Mouse (Mus musculus) layer of hippocampus, adult 11-12 months (tissue): Measurements from ENCODE around the gene Lipm.

ENCODE experiments used
- DNase-seq: peaks from one replicate; pipeline ENCODE4 v3.0.0; 2022; ENCODE audit warnings: low spot score

The Lipm gene

GRCm38 (mm10) chr19:34100633-34101032 lies at the start of gene Lipm:
TSS of gene Lipm (plus strand) at chr19:34100933.
- DNase-seq = no peak

- DNase-seq = no peak
Measured at GRCm38 (mm10) chr19:34051502-34051901, 49.2 kb upstream of the Lipm start.

GRCm38 (mm10) chr19:34063547-34063946 lies 37.2 kb upstream of the Lipm start:
- no peak for DNase-seq

- DNase-seq = no peak
Measured at GRCm38 (mm10) chr19:34064059-34064458, 36.7 kb upstream of the Lipm start.

GRCm38 (mm10) chr19:34066779-34067472 lies 33.8 kb upstream of the Lipm start, which contains the start of gene Lipn:
TSS of gene Lipn (plus strand) at chr19:34067358.
- no peak for DNase-seq

GRCm38 (mm10) chr19:34074239-34074638 lies 26.5 kb upstream of the Lipm start:
- no peak for DNase-seq

GRCm38 (mm10) chr19:34078130-34078529 lies 22.6 kb upstream of the Lipm start:
- no peak for DNase-seq

- no peak for DNase-seq
Measured at GRCm38 (mm10) chr19:34089011-34089680, 11.6 kb upstream of the Lipm start.

- no peak for DNase-seq
Measured at GRCm38 (mm10) chr19:34095381-34095780, 5.4 kb upstream of the Lipm start.

- no peak for DNase-seq
Measured at GRCm38 (mm10) chr19:34096228-34096627, 4.5 kb upstream of the Lipm start.

GRCm38 (mm10) chr19:34101888-34102287 lies 1.2 kb downstream of the Lipm start:
- no peak for DNase-seq

- no peak for DNase-seq
Measured at GRCm38 (mm10) chr19:34104841-34105240, 4.1 kb downstream of the Lipm start.

GRCm38 (mm10) chr19:34119102-34119501 lies 18.4 kb downstream of the Lipm start:
- no peak for DNase-seq

- no peak for DNase-seq
Measured at GRCm38 (mm10) chr19:34119653-34120052, 18.9 kb downstream of the Lipm start.

- DNase-seq = no peak
Measured at GRCm38 (mm10) chr19:34120107-34120731, 19.5 kb downstream of the Lipm start.

- DNase-seq = no peak
Measured at GRCm38 (mm10) chr19:34138720-34139430, 38.1 kb downstream of the Lipm start.

GRCm38 (mm10) chr19:34139431-34140046 lies 38.8 kb downstream of the Lipm start:
- DNase-seq = no peak

GRCm38 (mm10) chr19:34148421-34148820 lies 47.7 kb downstream of the Lipm start:
- no peak for DNase-seq

- peak; percentile 15 for DNase-seq
Measured at GRCm38 (mm10) chr19:34151909-34152308, 51.2 kb downstream of the Lipm start.

GRCm38 (mm10) chr19:34153263-34154144 lies 52.8 kb downstream of the Lipm start:
- no peak for DNase-seq

- DNase-seq = no peak
Measured at GRCm38 (mm10) chr19:34162693-34163092, 62.0 kb downstream of the Lipm start.
